Mouse (Mus musculus) ES-E14 (cell line): ENCODE results near the gene Fndc7.

Experiments
- CHD2 ChIP-seq: IDR thresholded peaks from 2 replicates; pipeline ENCODE4 v1.6.1; 2014; ENCODE audit warnings: mild to moderate bottlenecking, low read depth, low read length, inconsistent platforms
- HCFC1 ChIP-seq: IDR thresholded peaks from 2 replicates; pipeline ENCODE4 v1.6.1; 2012; ENCODE audit warnings: low read length, inconsistent platforms, borderline replicate concordance; ENCODE audit not compliant: insufficient read depth
- MAFK ChIP-seq: IDR thresholded peaks from 2 replicates; pipeline ENCODE4 v1.6.1; 2014; ENCODE audit warnings: mild to moderate bottlenecking, low read depth, low read length, inconsistent platforms; ENCODE audit not compliant: insufficient read depth
- ZC3H11A ChIP-seq: IDR thresholded peaks from 2 replicates; pipeline ENCODE4 v1.6.1; 2012; ENCODE audit warnings: low read depth, mild to moderate bottlenecking, inconsistent platforms, low read length, borderline replicate concordance
- ZNF384 ChIP-seq: IDR thresholded peaks from 2 replicates; pipeline ENCODE4 v1.6.1; 2012; ENCODE audit warnings: low read depth, low read length, inconsistent platforms

DNA sequence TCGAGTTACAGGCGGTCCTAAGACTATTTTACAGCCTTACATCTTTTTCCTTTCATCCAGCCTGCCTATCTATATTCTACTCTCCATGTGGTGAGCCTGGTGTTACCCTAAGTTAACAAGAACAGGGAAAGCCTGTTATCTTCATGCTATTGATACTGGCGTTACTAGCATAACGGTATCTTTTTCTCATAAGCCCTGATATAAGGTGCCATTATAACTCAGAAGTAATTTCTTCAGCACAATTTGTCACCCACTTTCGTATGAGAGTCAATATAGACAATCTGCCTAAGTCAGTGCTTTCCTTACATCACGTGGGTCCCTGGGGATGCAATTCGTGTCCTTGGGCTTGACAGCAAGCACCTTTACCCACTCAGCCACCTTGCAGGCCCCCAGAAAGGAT lies 50.8 kb downstream of the Fndc7 start:
- TF ChIP-seq CHD2 (no peak), MAFK (no peak), HCFC1 (no peak), ZC3H11A (no peak), ZNF384 (no peak)
